Mouse (Mus musculus) forebrain, embryonic 15.5 days (tissue): ENCODE measurements at regions not wholly inside any gene's neighbourhood (a gene's known extent, or its start where the extent isn't known, plus 50 kb on each side); places are given as distances from the start of the nearest gene placed in this dataset.
A peak's percentile ranks its signal among the peaks of the same experiment; 100 is the strongest.

Experiments
- ATAC-seq: fragments of 200-750 bp; cut with Nextera tagmentation; replicated peaks from 2 replicates; pipeline ENCODE4 v1.8.0; 2017; ENCODE audit warnings: mild to moderate bottlenecking, moderate TSS enrichment, moderate library complexity
- H3K27ac ChIP-seq: fragments of 300-500 bp; sonication (generic); replicated peaks from 2 replicates; pipeline ENCODE4 v1.5.1; 2015; ENCODE audit warnings: mild to moderate bottlenecking, inconsistent platforms
- H3K27me3 ChIP-seq: fragments of 300-500 bp; sonication (generic); 2 replicates; pipeline ENCODE4 v1.6.1; 2015; ENCODE audit warnings: inconsistent platforms
- H3K36me3 ChIP-seq: fragments of 300-500 bp; sonication (generic); 2 replicates; pipeline ENCODE4 v1.6.1; 2015; ENCODE audit warnings: mild to moderate bottlenecking, inconsistent platforms
- H3K4me1 ChIP-seq: fragments of 300-500 bp; sonication (generic); 2 replicates; pipeline ENCODE4 v1.6.1; 2015; ENCODE audit warnings: inconsistent platforms
- H3K4me2 ChIP-seq: fragments of 300-500 bp; sonication (generic); replicated peaks from 2 replicates; pipeline ENCODE4 v1.6.1; 2015; ENCODE audit warnings: mild to moderate bottlenecking, inconsistent platforms
- H3K4me3 ChIP-seq: fragments of 300-500 bp; sonication (generic); 2 replicates; pipeline ENCODE4 v1.5.1; 2015; ENCODE audit warnings: mild to moderate bottlenecking, inconsistent platforms
- H3K9ac ChIP-seq: fragments of 300-500 bp; sonication (generic); replicated peaks from 2 replicates; pipeline ENCODE4 v1.6.1; 2015; ENCODE audit warnings: mild to moderate bottlenecking, inconsistent platforms
- H3K9me3 ChIP-seq: fragments of 300-500 bp; sonication (generic); 2 replicates; pipeline ENCODE4 v1.6.1; 2016; ENCODE audit warnings: inconsistent platforms
- WGBS: fragments of 180-500 bp; shearing (Covaris S2); methylation state at CpG from one replicate; pipeline ENCODE4 v1.1.7; 2015; ENCODE audit warnings: mixed read lengths; 5-methylcytosine and 5-hydroxymethylcytosine counted together

DNA sequence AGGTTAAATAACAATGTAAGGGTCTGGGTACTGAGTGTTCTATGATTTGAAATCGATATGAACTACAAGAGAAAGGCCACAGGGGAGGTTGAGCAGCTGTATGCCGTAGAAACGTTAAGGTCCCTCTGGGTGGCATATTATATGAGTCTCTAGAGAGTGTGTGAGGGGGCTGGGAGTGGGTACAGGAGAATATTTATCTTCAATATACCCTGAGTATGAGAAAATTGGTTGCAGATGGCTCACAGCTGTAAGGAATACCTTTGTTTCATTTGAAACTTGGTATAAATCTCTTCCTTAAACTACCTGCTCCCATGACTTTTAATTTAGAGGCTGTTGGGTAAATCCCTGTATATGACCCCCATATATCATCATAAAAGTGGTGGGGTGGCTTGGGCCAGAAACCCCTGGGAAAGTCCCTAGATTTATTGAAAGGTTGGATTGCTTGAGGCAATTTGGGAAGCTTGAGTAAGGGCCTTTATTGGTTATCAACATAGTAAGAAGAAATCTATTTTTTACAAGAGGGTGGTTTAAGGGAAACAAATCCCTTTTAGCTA, 128.7 kb upstream of the Prkg2 start:
- Histone ChIP-seq H3K27ac (no peak overlapping the region), H3K9ac (no peak overlapping the region), H3K4me1 (no peaks in the 10 kb centered on the region), H3K27me3 (no peaks in the 10 kb centered on the region), H3K36me3 (no peaks in the 10 kb centered on the region), H3K9me3 (no peaks in the 10 kb centered on the region), H3K4me3 (no peak overlapping the region), H3K4me2 (no peak overlapping the region)
- 77% methylated on average over 3 of the region's 3 CpGs for WGBS
- ATAC-seq = no peak

- H3K27ac ChIP-seq = no peak overlapping the region
- ATAC-seq = no peak
- WGBS = 13% methylated on average over 1 of the region's 1 CpGs
- no peaks in the 10 kb centered on the region for H3K4me1 ChIP-seq
- no peaks in the 10 kb centered on the region for H3K36me3 ChIP-seq
- no peak overlapping the region for H3K4me2 ChIP-seq
- H3K9me3 ChIP-seq = no peaks in the 10 kb centered on the region
- H3K9ac ChIP-seq = no peak overlapping the region
- H3K27me3 ChIP-seq = no peaks in the 10 kb centered on the region
- no peak overlapping the region for H3K4me3 ChIP-seq
Observed at GRCm38 (mm10) chr5:99157973-99158372, 120.8 kb upstream of the Prkg2 start.

- no peaks in the 10 kb centered on the region for H3K9me3 ChIP-seq
- no peak overlapping the region for H3K4me2 ChIP-seq
- no peak overlapping the region for H3K27ac ChIP-seq
- H3K27me3 ChIP-seq = no peaks in the 10 kb centered on the region
- H3K4me1 ChIP-seq = no peaks in the 10 kb centered on the region
- H3K4me3 ChIP-seq = no peak overlapping the region
- no peak overlapping the region for H3K9ac ChIP-seq
- ATAC-seq = no peak
- H3K36me3 ChIP-seq = no peaks in the 10 kb centered on the region
- 75% methylated on average over 2 of the region's 2 CpGs for WGBS
Observed at GRCm38 (mm10) chr5:99153269-99153850, 116.2 kb upstream of the Prkg2 start.

- Histone ChIP-seq H3K4me1 (no peaks in the 10 kb centered on the region), H3K4me3 (no peak overlapping the region), H3K27me3 (no peaks in the 10 kb centered on the region), H3K36me3 (no peaks in the 10 kb centered on the region), H3K9me3 (no peaks in the 10 kb centered on the region), H3K27ac (no peak overlapping the region), H3K9ac (no peak overlapping the region), H3K4me2 (no peak overlapping the region)
- WGBS = 90% methylated on average over 4 of the region's 4 CpGs
- no peak for ATAC-seq
Observed at GRCm38 (mm10) chr5:99152299-99152698, 115.1 kb upstream of the Prkg2 start.

- Histone ChIP-seq H3K4me1 (no peaks in the 10 kb centered on the region), H3K36me3 (no peaks in the 10 kb centered on the region), H3K4me2 (no peak overlapping the region), H3K27ac (no peak overlapping the region), H3K9ac (no peak overlapping the region), H3K4me3 (no peak overlapping the region), H3K27me3 (no peaks in the 10 kb centered on the region), H3K9me3 (no peaks in the 10 kb centered on the region)
- ATAC-seq = no peak
- 14% methylated on average over 1 of the region's 1 CpGs for WGBS
Observed at GRCm38 (mm10) chr5:99149904-99150303, 112.8 kb upstream of the Prkg2 start.

- H3K27me3 ChIP-seq = no peaks in the 10 kb centered on the region
- no peak overlapping the region for H3K27ac ChIP-seq
- H3K36me3 ChIP-seq = no peaks in the 10 kb centered on the region
- no peaks in the 10 kb centered on the region for H3K9me3 ChIP-seq
- WGBS = 79% methylated on average over 2 of the region's 2 CpGs
- no peak overlapping the region for H3K9ac ChIP-seq
- no peak for ATAC-seq
- H3K4me2 ChIP-seq = no peak overlapping the region
- no peak overlapping the region for H3K4me3 ChIP-seq
- 0 out of 2 replicates have a peak, but pooled peaks cover 8% of the 10 kb centered on the region for H3K4me1 ChIP-seq
Observed at GRCm38 (mm10) chr5:99132670-99133069, 95.5 kb upstream of the Prkg2 start.

GRCm38 (mm10) chr5:99128628-99129027, 91.5 kb upstream of the Prkg2 start:
- Histone ChIP-seq H3K9me3 (no peaks in the 10 kb centered on the region), H3K27ac (no peak overlapping the region), H3K27me3 (no peaks in the 10 kb centered on the region), H3K36me3 (no peaks in the 10 kb centered on the region), H3K4me3 (no peak overlapping the region), H3K4me1 (0 out of 2 replicates have a peak, but pooled peaks cover 8% of the 10 kb centered on the region), H3K4me2 (no peak overlapping the region), H3K9ac (no peak overlapping the region)
- 21% methylated on average over 6 of the region's 6 CpGs for WGBS
- ATAC-seq = 0 out of 2 replicates have a peak, but pooled peaks have one; percentile 38

- Histone ChIP-seq H3K27me3 (no peaks in the 10 kb centered on the region), H3K9ac (no peak overlapping the region), H3K4me3 (no peak overlapping the region), H3K4me2 (no peak overlapping the region), H3K9me3 (no peaks in the 10 kb centered on the region), H3K4me1 (0 out of 2 replicates have a peak, but pooled peaks cover 8% of the 10 kb centered on the region), H3K36me3 (no peaks in the 10 kb centered on the region), H3K27ac (no peak overlapping the region)
- 82% methylated on average over 3 of the region's 3 CpGs for WGBS
- 0 out of 2 replicates have a peak, but pooled peaks have one; percentile 43 for ATAC-seq
Observed at GRCm38 (mm10) chr5:99125418-99125817, 88.3 kb upstream of the Prkg2 start.

DNA sequence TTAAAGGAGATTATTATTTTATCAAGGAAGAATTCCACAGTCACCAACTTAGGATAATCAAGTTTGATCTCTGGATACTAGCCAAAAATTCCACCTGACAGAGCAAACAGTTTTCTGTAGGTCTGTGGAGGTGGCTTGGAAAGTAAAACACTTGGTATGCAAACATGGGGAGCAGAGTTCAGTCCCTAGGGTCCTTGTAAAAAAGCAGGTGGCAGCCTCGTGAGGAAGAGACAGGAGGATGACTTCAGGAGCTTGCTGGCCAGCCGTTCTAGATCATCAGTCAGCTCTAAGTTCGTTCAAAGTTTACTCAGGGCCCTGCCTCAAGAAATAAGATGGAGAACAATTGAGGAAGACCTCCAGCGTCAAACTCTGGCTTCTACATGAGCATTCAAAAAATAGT, 74.6 kb upstream of the Prkg2 start:
- no peak for ATAC-seq
- Histone ChIP-seq H3K4me2 (no peak overlapping the region), H3K27me3 (no peaks in the 10 kb centered on the region), H3K9ac (no peak overlapping the region), H3K9me3 (no peaks in the 10 kb centered on the region), H3K36me3 (no peaks in the 10 kb centered on the region), H3K4me3 (no peak overlapping the region), H3K27ac (no peak overlapping the region), H3K4me1 (0 out of 2 replicates have a peak, but pooled peaks cover 3% of the 10 kb centered on the region)
- 71% methylated on average over 4 of the region's 4 CpGs for WGBS

DNA sequence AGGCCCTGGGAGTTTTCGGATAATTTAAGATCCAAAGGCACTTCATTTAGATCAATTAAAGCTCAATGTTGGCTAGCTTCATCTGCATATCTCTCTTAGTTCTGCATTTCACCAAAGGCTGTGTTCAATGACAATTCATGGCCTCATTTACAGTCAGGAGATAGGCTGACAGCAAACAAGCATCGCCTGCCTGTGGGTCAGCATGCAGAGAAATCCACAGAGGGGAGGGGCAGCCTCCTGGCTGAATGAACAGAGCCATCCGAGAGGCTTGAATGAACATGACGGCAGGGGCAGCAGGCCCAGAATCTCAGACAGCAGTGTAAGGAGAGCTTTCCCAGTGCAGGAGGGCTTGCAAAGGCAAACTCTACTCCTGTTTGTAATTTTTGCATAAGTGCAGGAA, 74.1 kb upstream of the Prkg2 start:
- no peak overlapping the region for H3K27ac ChIP-seq
- H3K4me2 ChIP-seq = no peak overlapping the region
- H3K4me3 ChIP-seq = no peak overlapping the region
- 0 out of 2 replicates have a peak, but pooled peaks cover 3% of the 10 kb centered on the region for H3K4me1 ChIP-seq
- WGBS = 9% methylated on average over 4 of the region's 4 CpGs
- no peaks in the 10 kb centered on the region for H3K36me3 ChIP-seq
- no peaks in the 10 kb centered on the region for H3K9me3 ChIP-seq
- ATAC-seq = peak; percentile 70
- no peak overlapping the region for H3K9ac ChIP-seq
- no peaks in the 10 kb centered on the region for H3K27me3 ChIP-seq

DNA sequence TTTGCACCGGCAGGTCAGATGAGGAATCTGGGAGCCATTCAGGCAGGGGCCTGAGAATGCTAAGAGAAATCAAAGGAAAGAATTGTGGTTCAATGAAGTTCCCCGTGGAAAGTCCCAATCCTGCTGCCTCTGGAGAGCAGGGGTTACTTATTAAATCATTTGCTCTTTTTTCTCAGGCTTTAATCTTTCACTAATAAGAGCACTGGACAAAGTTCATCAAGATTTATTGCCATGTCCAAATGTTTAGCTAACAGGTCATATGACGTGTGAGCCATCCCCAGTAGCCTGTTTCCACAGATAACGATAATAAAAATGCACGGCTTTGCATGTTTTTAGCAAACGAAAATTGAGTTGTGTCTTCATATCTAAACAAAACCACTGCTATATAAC, 62.6 kb upstream of the Prkg2 start:
- no peaks in the 10 kb centered on the region for H3K36me3 ChIP-seq
- no peak overlapping the region for H3K4me3 ChIP-seq
- H3K27ac ChIP-seq = no peak overlapping the region
- no peak overlapping the region for H3K4me2 ChIP-seq
- H3K9me3 ChIP-seq = no peaks in the 10 kb centered on the region
- no peaks in the 10 kb centered on the region for H3K27me3 ChIP-seq
- no peaks in the 10 kb centered on the region for H3K4me1 ChIP-seq
- 95% methylated on average over 6 of the region's 6 CpGs for WGBS
- H3K9ac ChIP-seq = no peak overlapping the region
- no peak for ATAC-seq

DNA sequence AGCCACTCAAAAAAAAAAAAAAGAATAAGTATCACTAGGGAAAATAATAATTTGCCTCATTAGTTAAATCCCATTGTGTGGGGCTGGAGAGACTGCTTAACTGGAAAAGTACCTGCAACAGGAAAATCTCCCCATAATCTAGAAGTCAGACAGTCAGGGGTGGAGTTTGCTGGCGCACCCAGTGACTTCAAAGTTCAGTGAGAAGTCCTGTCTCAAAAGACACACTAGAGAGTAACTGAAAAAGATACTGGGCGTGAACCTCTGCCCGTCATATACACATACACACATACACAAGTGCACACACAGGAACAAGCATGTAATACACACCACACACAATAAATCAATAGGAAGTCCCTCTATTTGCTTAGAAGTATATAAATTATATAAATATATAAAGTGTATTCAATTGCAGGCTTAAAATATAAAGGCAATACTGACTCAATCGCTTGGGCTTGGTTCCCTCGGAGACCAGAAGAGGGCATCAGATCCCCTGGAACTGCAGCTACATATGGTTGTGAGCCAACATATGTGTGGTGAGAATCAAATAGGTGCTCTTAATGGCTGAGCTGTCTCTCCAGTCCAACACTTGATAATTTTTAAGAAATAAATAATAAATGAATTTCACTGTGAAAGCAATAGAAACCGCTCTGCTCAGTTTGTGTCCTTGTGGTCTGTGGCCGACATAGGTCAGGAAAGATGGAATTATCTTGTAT, 62.0 kb upstream of the Prkg2 start:
- no peak overlapping the region for H3K4me3 ChIP-seq
- no peaks in the 10 kb centered on the region for H3K36me3 ChIP-seq
- ATAC-seq = no peak
- no peak overlapping the region for H3K4me2 ChIP-seq
- no peaks in the 10 kb centered on the region for H3K27me3 ChIP-seq
- H3K27ac ChIP-seq = no peak overlapping the region
- 93% methylated on average over 7 of the region's 7 CpGs for WGBS
- H3K4me1 ChIP-seq = no peaks in the 10 kb centered on the region
- no peaks in the 10 kb centered on the region for H3K9me3 ChIP-seq
- H3K9ac ChIP-seq = no peak overlapping the region
